Mouse (Mus musculus): ENCODE measurements at regions not wholly inside any gene's neighbourhood (a gene's known extent, or its start where the extent isn't known, plus 50 kb on each side); places are given as distances from the start of the nearest gene placed in this dataset.

GRCm38 (mm10) chr2:101473116-101473485 is 151.4 kb upstream of the Rag2 start:
- no peak for ATAC-seq (ENCODE audit: low read depth)
- Histone ChIP-seq H3K9me3 (ENCODE audit: control insufficient read depth, low read length) (no peaks in the 10 kb centered on the region), H3K36me3 (ENCODE audit: control insufficient read depth, insufficient read depth, low read length) (no peaks in the 10 kb centered on the region), H3K4me1 (ENCODE audit: control insufficient read depth, insufficient read depth, low read length) (no peaks in the 10 kb centered on the region), H3K9ac (ENCODE audit: low read depth, low read length) (no peak overlapping the region), H3K4me3 (ENCODE audit: low read depth, low read length) (no peak overlapping the region), H3K27me3 (replicated peaks; ENCODE audit: control insufficient read depth, insufficient read depth, low read length) (no peaks in the 10 kb centered on the region), H3K27ac (replicated peaks; ENCODE audit: low read depth, low read length) (no peak overlapping the region), H3K4me2 (ENCODE audit: low read depth, low read length) (no peak overlapping the region)
- no peak for DNase-seq (ENCODE audit: low spot score)
- WGBS, result 82% methylated on average over 4 of the region's 4 CpGs

- whole genome bisulfite sequencing, result 64% methylated on average over 2 of the region's 2 CpGs
- H3K4me1 ChIP-seq (ENCODE audit: control insufficient read depth, insufficient read depth, low read length), result no peaks in the 10 kb centered on the region
- H3K36me3 ChIP-seq (ENCODE audit: control insufficient read depth, insufficient read depth, low read length), result no peaks in the 10 kb centered on the region
- ATAC-seq (ENCODE audit: low read depth) (no peak), DNase-seq (ENCODE audit: low spot score) (no peak)
- no peaks in the 10 kb centered on the region for H3K27me3 ChIP-seq (replicated peaks; ENCODE audit: control insufficient read depth, insufficient read depth, low read length)
- no peak overlapping the region for H3K4me3 ChIP-seq (ENCODE audit: low read depth, low read length)
- H3K27ac ChIP-seq (replicated peaks; ENCODE audit: low read depth, low read length), result no peak overlapping the region
- no peak overlapping the region for H3K4me2 ChIP-seq (ENCODE audit: low read depth, low read length)
- no peak overlapping the region for H3K9ac ChIP-seq (ENCODE audit: low read depth, low read length)
- no peaks in the 10 kb centered on the region for H3K9me3 ChIP-seq (ENCODE audit: control insufficient read depth, low read length)
These were observed 147.7 kb upstream of the Rag2 start for GRCm38 (mm10) chr2:101476862-101477261.

GRCm38 (mm10) chr2:101490207-101490606 is 134.3 kb upstream of the Rag2 start:
- Histone ChIP-seq H3K9ac (ENCODE audit: low read depth, low read length) (no peak overlapping the region), H3K27ac (replicated peaks; ENCODE audit: low read depth, low read length) (no peak overlapping the region), H3K4me3 (ENCODE audit: low read depth, low read length) (no peak overlapping the region), H3K4me2 (ENCODE audit: low read depth, low read length) (no peak overlapping the region), H3K27me3 (replicated peaks; ENCODE audit: control insufficient read depth, insufficient read depth, low read length) (no peaks in the 10 kb centered on the region), H3K9me3 (ENCODE audit: control insufficient read depth, low read length) (no peaks in the 10 kb centered on the region), H3K36me3 (ENCODE audit: control insufficient read depth, insufficient read depth, low read length) (no peaks in the 10 kb centered on the region), H3K4me1 (ENCODE audit: control insufficient read depth, insufficient read depth, low read length) (no peaks in the 10 kb centered on the region)
- ATAC-seq (ENCODE audit: low read depth) (no peak), DNase-seq (ENCODE audit: low spot score) (no peak)
- WGBS, result 94% methylated on average over 2 of the region's 2 CpGs

GRCm38 (mm10) chr2:101491762-101492161 is 132.8 kb upstream of the Rag2 start:
- H3K9ac ChIP-seq (ENCODE audit: low read depth, low read length), result no peak overlapping the region
- 79% methylated on average over 3 of the region's 3 CpGs for WGBS
- DNase-seq (ENCODE audit: low spot score) (no peak), ATAC-seq (ENCODE audit: low read depth) (no peak)
- no peaks in the 10 kb centered on the region for H3K36me3 ChIP-seq (ENCODE audit: control insufficient read depth, insufficient read depth, low read length)
- H3K4me1 ChIP-seq (ENCODE audit: control insufficient read depth, insufficient read depth, low read length), result no peaks in the 10 kb centered on the region
- no peak overlapping the region for H3K4me2 ChIP-seq (ENCODE audit: low read depth, low read length)
- no peaks in the 10 kb centered on the region for H3K27me3 ChIP-seq (replicated peaks; ENCODE audit: control insufficient read depth, insufficient read depth, low read length)
- no peaks in the 10 kb centered on the region for H3K9me3 ChIP-seq (ENCODE audit: control insufficient read depth, low read length)
- no peak overlapping the region for H3K27ac ChIP-seq (replicated peaks; ENCODE audit: low read depth, low read length)
- H3K4me3 ChIP-seq (ENCODE audit: low read depth, low read length), result no peak overlapping the region

- DNase-seq (ENCODE audit: low spot score), result no peak
These were observed 116.4 kb upstream of the Rag2 start for GRCm38 (mm10) chr2:101508116-101508515.

More at GRCm38 (mm10) chr2:101508116-101508515, 116.4 kb upstream of the Rag2 start:
- Histone ChIP-seq H3K36me3 (ENCODE audit: control insufficient read depth, insufficient read depth, low read length) (no peaks in the 10 kb centered on the region), H3K9me3 (ENCODE audit: control insufficient read depth, low read length) (no peaks in the 10 kb centered on the region), H3K4me2 (ENCODE audit: low read depth, low read length) (no peak overlapping the region), H3K9ac (ENCODE audit: low read depth, low read length) (no peak overlapping the region), H3K4me1 (ENCODE audit: control insufficient read depth, insufficient read depth, low read length) (no peaks in the 10 kb centered on the region), H3K27me3 (replicated peaks; ENCODE audit: control insufficient read depth, insufficient read depth, low read length) (no peaks in the 10 kb centered on the region), H3K4me3 (ENCODE audit: low read depth, low read length) (no peak overlapping the region), H3K27ac (replicated peaks; ENCODE audit: low read depth, low read length) (no peak overlapping the region)
- ATAC-seq (ENCODE audit: low read depth), result no peak
